Mouse (Mus musculus) embryo, embryonic 11.5 days (tissue): ENCODE measurements at regions not wholly inside any gene's neighbourhood (a gene's known extent, or its start where the extent isn't known, plus 50 kb on each side); places are given as distances from the start of the nearest gene placed in this dataset.

Experiments used
- DNase-seq: peaks from one replicate; pipeline ENCODE4 v3.0.0-alpha.2; 2012; ENCODE audit warnings: low read depth, low spot score

DNA sequence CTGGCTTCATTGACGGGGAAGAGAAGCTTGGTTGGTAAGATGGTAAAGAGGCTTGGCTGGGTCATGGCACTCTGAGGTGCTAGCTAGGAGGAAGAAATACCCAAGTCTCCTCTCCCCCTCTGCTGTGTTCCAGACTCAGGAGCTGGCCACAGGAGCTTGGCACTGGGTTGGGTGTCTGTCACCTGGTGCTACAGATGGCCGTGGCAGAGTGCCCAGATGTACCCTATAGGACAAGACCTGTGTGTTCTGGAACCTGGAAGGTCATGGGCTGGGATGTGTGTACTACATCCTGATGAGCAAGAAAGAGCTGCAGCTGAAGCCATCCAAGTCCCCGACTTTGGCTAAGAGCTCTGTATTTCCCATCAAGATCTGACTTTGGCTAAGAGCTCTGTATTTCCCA is 72.4 kb downstream of the Nupl2 start:
- no peak for DNase-seq

GRCm38 (mm10) chr5:24239006-24239405 is 74.2 kb downstream of the Nupl2 start:
- no peak for DNase-seq

- no peak for DNase-seq
These were observed 79.4 kb downstream of the Nupl2 start for GRCm38 (mm10) chr5:24244211-24244610.

GRCm38 (mm10) chr5:24255421-24255820 is 90.7 kb downstream of the Nupl2 start:
- no peak for DNase-seq

DNA sequence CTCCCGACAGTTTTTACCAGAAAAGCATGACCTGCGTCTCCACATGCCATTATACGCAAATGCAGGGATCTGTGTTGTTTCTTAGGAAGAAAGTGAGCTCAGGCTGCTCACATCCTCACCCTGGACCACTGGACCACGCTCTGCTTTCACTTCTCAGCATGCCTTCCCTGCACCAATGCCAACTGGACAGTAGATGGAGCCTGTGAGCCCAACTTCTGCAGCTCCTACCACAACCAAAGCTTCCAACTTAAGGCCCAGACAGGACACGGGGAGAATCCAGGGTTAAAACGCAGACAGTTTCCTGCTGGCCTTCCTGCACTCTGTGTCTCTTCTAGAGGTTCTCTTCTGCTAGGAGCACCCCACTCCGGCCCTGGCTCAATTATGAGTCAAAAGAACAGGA is 90.3 kb downstream of the Kcnh2 start:
- DNase-seq = peak; percentile 63

DNA sequence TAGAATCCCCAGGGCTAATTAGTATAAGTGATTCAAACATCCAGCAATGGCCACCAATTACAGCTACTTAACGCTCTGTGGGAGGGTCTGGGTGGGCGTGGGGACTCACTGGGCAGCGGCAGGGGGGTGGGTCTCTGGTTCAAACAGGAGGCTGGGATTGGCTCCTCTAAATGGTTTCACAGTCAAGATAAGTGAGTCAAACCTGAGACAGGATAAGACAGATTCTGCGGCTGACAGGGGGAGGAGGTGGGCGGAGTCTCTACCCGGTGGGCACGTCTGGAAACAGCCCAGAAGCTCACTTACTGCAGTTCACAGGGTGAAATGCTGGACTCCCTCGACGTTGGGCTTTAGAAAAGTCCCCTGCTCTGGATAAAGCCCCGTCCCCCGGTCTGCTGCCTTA is 89.3 kb downstream of the Kcnh2 start:
- DNase-seq = no peak

DNA sequence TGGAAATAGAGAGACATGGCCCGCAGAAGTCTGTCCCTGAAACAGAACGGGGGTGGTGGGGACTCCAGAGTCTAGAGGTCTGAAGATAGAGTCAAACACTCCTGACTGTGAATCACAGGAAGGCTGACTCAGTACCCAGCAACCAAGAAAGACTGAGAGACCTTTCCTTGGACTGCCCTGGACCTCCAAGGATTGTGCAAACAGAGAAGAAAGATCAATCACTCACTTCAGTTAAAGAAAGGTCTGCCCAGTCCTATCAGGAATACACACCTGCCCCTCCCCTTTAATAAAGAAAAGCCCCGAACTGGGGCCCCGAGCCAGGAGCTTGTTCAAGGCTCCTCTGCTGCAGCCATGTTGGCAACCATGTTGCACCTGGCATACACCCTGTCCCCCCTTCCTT is 87.3 kb downstream of the Kcnh2 start:
- DNase-seq = no peak

- no peak for DNase-seq
These were observed 86.0 kb downstream of the Kcnh2 start for GRCm38 (mm10) chr5:24265431-24265830.

- peak; percentile 77 for DNase-seq
These were observed 84.8 kb downstream of the Kcnh2 start for GRCm38 (mm10) chr5:24266344-24267295.
